Mouse (Mus musculus): ENCODE data around the gene Slc38a10. TPM values are rescaled to one million over a fixed set of nuclear protein-coding genes. Genes with fewer than 3 reads are reported as not detected.
A peak's percentile ranks its signal among the peaks of the same experiment; 100 is the strongest.

Slc38a10 gene
- total RNA-seq, 2 experiments from 2014 or later = 81.0 to 82.4 TPM

DNA sequence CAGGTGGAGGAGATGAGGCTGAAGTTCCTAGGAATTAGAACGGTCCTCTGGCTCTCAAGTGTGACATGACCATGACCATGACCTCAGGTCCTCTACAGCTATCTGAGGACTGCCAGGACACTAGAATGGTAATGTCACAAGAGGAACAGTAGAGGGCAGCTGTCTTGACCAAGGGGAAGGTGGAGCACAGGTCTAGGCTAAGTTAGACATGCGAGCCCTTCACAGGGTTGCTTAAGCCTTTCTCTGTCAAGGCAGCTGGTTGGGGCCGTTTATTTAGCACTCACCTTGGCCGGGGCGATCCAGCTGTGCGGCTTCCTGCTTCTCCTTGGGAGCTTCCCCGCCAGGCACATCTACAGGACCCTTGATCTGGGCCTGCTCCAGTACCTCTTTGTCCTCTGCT, 40.6 kb downstream of the Slc38a10 start:
- TF ChIP-seq CTCF (IDR thresholded peaks at IDR 0.05) = no peak
- Histone ChIP-seq H3K4me3 (no peak overlapping the region), H3K27ac (no peak overlapping the region)
- intact Hi-C loops (cut with DNase I) = loop anchor here (5.0 kb wide), 1 partner anchor 57 kb away; no protein-coding TSS in a partner anchor
- DNase-seq (ENCODE audit: extremely low spot score in 1 of 2, low spot score in 2 of 2) = no peak

DNA sequence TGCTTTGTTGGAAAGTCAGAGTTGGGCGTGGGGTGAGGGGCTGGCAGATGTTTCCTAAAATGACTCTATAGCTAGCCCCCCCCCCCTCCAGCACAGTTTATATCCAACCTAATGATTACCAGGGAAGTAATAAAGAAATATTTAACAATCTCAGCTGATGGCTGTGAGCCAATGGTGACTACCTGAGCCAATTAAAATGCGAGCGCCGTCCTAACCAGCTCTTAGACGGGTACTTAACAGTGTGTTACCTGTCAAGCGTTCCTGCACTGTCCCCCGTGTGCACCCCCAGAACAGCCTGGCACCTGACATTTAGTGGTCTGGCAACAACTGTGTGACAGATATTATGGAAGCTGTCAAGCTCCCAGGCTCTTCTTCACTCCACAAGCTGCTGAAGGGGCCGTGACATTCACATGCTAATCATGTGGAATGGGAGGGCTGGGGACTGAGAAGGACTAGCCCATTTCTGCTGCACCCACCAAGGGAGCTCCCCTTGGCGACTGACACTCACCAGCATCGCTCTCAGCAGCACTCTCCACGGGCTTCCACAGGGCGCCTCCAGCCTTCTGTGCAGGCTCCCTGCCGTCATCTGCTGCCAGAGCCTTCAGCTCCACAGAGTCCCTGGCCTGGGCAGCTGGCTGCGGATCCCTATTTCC, 41.5 kb downstream of the Slc38a10 start:
- intact Hi-C loops (cut with DNase I) = loop anchor here (5.0 kb wide), 1 partner anchor 58 kb away; no protein-coding TSS in a partner anchor
- Histone ChIP-seq H3K4me3 (no peak overlapping the region), H3K27ac (no peak overlapping the region)
- TF ChIP-seq CTCF (IDR thresholded peaks at IDR 0.05) = no peak
- DNase-seq (ENCODE audit: extremely low spot score in 1 of 2, low spot score in 2 of 2) = no peak

DNA sequence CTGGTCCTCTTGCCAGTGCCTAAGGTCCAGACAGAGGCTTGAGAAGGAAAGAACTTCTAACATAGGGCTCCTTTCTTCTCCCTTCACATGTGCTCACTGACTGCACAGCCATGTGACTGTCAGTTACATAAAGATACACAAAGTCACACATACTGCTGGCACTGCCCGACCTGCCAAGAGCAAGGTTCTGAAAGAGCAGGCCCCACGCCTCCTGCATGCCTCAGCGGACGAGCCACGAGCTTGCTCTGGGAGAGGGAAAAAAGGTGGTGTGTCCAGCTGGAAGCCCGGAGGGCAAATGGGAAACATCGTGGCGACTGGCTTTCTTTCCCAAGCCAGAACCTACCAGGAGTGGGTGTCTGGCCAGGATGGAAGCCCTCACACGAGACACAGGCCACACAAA, 43.4 kb downstream of the Slc38a10 start:
- H3K4me3 ChIP-seq = no peak overlapping the region
- no peak for DNase-seq (ENCODE audit: extremely low spot score in 1 of 2, low spot score in 2 of 2)
- TF ChIP-seq CTCF (IDR thresholded peaks at IDR 0.05) = no peak
- H3K27ac ChIP-seq = no peak overlapping the region
- intact Hi-C loops (cut with DNase I) = no loop called here

DNA sequence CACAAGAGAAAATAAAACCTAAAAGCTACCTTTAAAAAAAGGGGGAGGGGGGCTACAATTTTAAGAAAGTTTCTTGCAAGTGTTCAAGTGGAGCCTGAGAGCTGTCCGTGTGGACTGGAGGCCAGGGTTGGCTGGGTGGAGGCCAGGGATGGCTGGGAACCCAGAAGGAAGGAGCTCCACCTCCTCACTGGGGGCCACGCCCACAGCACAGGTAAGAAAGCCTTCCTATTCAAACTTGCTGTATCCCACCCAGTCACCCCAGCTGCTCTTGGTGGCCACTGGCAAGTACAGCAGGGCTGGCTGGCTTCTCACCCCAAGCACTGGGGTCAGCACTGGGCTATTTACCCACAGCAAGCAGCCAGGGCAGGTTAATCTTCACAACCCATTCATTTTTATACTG, 44.1 kb downstream of the Slc38a10 start:
- no peak for DNase-seq (ENCODE audit: extremely low spot score in 1 of 2, low spot score in 2 of 2)
- H3K27ac ChIP-seq = no peak overlapping the region
- no peak overlapping the region for H3K4me3 ChIP-seq
- TF ChIP-seq CTCF (IDR thresholded peaks at IDR 0.05) = no peak
- intact Hi-C loops (cut with DNase I) = no loop called here

DNA sequence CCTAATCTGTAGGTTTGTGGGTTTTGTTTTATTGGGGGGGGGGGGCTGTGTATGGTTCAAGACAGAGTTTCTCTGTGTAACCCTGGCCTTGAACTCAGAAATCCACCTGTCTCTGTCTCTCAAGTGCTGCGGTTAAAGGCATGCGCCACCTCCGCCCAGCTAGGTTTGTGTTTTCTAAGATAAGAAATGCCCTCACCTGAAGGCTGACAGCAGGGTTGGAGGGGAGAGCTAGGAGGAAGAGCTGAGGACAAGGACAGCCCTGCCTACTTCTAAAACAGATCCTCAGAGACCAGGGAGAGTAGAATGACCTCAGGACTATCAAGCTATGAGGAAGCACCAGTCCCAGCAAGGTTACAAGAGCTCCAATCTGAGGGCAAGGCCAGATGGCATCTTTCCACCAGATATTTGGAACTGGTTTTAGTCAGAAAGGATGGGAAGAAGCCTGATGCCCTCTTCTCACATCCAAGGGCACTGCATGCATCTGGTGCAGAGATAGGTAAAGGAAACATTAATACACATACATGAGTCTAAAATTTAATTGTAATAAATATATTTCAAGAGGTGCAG, 47.6 kb downstream of the Slc38a10 start:
- H3K27ac ChIP-seq = no peak overlapping the region
- intact Hi-C loops (cut with DNase I) = loop anchor here (5.0 kb wide), 2 partner anchors 171 to 191 kb away; partner anchors contain the start of gene Chmp6
- H3K4me3 ChIP-seq = no peak overlapping the region
- no peak for TF ChIP-seq CTCF (IDR thresholded peaks at IDR 0.05)
- DNase-seq (ENCODE audit: extremely low spot score in 1 of 2, low spot score in 2 of 2) = no peak

DNA sequence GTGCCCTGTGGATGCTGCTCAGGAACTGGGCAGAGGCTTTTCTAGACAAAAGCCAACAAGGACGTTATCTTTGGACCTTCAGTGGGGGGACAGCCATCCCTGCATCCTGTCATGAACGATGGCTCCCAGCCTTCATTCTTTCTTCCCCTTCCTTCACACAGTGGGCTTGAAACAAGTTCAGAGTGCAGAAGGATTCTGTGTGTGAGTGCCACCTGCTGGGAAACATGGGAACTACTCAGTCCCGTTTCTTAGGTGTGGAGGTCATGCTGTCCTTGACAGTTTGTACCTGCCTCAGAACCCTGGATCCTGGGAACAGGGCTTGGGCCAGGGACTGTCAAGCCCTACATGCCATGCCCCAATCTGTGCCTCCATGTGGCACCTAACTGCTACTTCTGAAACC, 50.1 kb downstream of the Slc38a10 start:
- DNase-seq (ENCODE audit: extremely low spot score in 1 of 2, low spot score in 2 of 2) = peak; percentile 65 to 68
- intact Hi-C loops (cut with DNase I) = loop anchor here (5.0 kb wide), 2 partner anchors 169 to 189 kb away; partner anchors contain the start of gene Chmp6
- peak; percentile 79 for TF ChIP-seq CTCF (IDR thresholded peaks at IDR 0.05)
- H3K4me3 ChIP-seq = no peak overlapping the region
- H3K27ac ChIP-seq = peak overlapping the region; percentile 58; the same call in 1 of the 2 replicates

DNA sequence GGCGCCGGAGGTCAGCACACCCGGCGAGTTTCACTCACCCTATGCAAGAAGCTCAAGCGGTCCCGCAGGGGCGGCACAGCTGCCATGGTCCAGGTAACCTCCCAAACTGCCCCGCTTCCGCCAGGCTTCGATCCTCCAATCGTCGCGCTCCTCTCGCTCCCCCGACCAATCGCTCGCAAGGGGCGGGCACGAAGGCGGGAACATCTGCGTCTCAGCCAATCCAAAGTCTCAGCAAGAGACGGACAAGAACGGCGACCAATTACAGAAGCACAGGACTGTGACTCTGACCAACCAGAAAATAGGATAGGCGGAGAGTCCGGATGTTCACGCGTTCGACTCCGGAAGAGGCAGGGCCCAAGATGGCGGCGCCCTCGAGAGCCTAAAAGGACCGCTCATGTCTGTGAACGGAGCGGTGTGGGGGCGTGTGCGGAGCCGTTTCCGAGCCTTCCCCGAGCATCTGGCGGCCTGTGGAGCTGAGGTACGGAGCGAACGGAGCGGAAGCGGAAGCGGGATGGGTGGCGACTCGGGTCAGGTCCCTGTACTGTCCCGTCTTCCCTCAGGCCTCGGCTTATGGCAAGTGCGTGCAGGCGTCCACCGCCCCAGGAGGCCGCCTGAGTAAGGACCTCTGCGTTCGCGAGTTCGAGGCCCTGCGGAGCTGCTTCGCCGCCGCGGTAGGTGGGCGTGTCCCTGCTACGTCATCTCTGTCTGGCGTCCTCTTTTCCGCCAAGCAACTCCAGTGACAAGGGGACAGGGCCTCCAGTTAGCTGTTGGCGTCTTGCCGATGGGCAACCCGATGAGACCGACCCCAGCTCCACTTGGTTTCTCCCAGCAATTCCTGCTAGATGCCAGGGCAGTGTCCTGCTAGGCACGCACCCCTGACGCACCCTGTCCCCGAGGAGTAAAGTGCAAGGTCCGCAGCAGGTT, 52.3 kb downstream of the Slc38a10 start, which contains the start of the genes Tepsin and Ndufaf8:
Gene Tepsin (minus strand): TSS at position 144 of the 924 bp plus-strand sequence.
Gene Ndufaf8 (plus strand): TSS at position 341 of the 924 bp plus-strand sequence.
- peak within 1 kb of the TSS; percentile 84 for H3K4me3 ChIP-seq
- peak within 1 kb of the TSS; percentile 92 for H3K27ac ChIP-seq
- intact Hi-C loops (cut with DNase I) = loop anchor here (2.0 kb wide), 1 partner anchor 84 kb away; no protein-coding TSS in a partner anchor
- peak; percentile 99 to 100 for DNase-seq (ENCODE audit: extremely low spot score in 1 of 2, low spot score in 2 of 2)
- no peak; the same call in 1 of the 2 replicates for TF ChIP-seq CTCF (IDR thresholded peaks at IDR 0.05)

DNA sequence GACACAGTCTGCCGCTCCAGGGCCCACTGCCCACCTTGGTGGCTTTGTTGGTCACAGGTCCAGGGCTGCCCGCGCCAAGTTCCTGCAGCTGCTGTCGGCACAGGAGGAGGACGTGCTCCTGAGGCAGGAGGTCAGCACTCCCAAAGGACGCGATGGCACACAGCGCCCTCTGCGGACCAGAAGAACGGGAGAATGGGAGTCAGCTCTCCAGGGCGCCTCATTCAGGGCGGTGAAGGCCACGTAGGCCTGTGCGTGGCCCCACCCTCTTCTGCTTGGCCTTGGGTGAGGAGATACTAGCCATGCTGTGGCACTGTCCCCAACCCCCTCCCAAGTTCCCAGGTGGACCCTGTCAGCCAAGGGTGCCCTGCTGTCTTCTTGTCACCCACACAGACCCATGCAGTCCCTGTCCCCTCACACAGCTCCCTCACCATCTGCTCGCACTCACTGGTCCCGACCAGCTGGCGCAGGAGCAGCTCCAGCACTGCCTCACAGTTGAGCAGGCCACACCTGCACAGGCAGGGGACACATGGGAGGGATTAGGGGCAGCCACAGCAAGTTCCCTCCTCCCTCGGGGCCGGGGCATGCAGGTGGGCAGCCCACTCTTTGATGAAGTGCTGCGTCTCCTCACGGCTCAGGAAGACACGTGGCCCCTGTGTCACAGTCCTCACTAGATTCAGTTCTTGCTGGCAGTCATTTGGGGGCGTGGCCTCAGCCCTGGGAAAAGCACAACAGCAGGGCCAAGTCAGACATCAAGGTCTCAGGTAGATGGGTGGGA, 58.1 kb downstream of the Slc38a10 start:
- TF ChIP-seq CTCF (IDR thresholded peaks at IDR 0.05) = no peak
- no peak overlapping the region for H3K27ac ChIP-seq
- DNase-seq (ENCODE audit: extremely low spot score in 1 of 2, low spot score in 2 of 2) = no peak
- H3K4me3 ChIP-seq = no peak overlapping the region
- intact Hi-C loops (cut with DNase I) = no loop called here

DNA sequence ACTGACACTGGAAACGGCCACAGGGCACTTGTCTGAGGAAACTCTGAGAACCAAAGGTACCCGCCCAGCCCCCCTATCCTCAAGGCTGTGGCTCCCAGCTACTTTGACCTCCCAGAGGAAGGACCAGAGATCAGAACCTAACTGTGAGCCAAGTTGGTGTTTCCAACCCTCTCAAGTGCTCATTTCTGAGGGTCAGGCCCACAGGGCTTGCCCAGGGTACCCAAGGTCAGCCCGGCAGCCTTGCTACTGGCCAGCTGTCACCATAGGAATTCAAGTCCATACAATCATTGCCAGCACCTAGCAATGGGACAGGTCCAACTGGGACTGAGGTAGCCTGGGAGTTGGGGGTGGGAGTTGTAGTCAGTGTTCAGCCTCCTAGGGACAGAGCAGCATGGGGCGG, 60.5 kb downstream of the Slc38a10 start:
- DNase-seq (ENCODE audit: extremely low spot score in 1 of 2, low spot score in 2 of 2) = no peak
- intact Hi-C loops (cut with DNase I) = no loop called here
- no peak overlapping the region for H3K4me3 ChIP-seq

DNA sequence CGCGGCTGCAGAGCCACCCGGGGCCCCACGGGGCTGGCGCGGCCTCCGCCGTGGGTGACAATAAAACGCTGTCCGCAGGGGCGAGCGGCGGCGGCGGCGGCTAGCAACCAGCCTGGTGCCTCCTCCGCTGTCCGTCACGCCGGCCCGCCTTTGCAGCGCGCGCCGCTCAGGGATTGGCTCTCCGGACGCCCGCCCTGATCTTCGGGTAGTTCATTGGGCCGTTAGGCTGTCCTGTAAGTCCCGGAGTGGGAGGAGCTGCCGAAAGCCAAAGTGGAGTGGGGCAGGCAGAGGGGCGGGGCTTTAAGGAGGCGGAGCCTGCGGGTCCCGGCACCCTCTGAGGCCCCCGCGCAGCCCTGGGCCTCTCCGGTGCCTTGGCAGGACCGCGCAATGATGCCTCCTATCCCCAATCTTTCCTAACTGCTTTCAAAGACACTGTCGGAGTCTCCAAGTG, 64.4 kb downstream of the Slc38a10 start, which contains the start of gene Cep131:
Gene Cep131 (minus strand): TSS at position 126 of the 451 bp plus-strand sequence.
- Histone ChIP-seq H3K4me3 (peak within 1 kb of the TSS; percentile 99), H3K27ac (peak within 1 kb of the TSS; percentile 97)
- DNase-seq (ENCODE audit: extremely low spot score in 1 of 2, low spot score in 2 of 2) = peak; percentile 96 to 97
- TF ChIP-seq CTCF (IDR thresholded peaks at IDR 0.05) = no peak
- intact Hi-C loops (cut with DNase I) = no loop called here

More for the DNA sequence above, 60.5 kb downstream of the Slc38a10 start:
- no peak overlapping the region for H3K27ac ChIP-seq
- no peak for TF ChIP-seq CTCF (IDR thresholded peaks at IDR 0.05)

All from left cerebral cortex, adult 2 months (tissue).